ENCODE assay signal across 10 mouse cellular contexts in genomic region chr10:123426527-123427363, GRCm38 (mm10).
A peak's percentile ranks its signal among the peaks of the same experiment; 100 is the strongest.
DNase-seq lines count a peak whose midpoint lies in the region; ATAC-seq and TF ChIP-seq lines count a peak whose summit lies in the region.
"Had no signal": no experiment of that assay in that cellular context is flagged by ENCODE, and none has a peak within 500 bp of the region (broad histone marks: within the 10 kb centered on the region; RNA-seq: fewer than 3 reads in every experiment).

No protein-coding gene starts in this region.

- no peak for DNase-seq in hindbrain, embryonic 10.5 days (ENCODE audit: low spot score)
- peak; percentile 49 to 51 for DNase-seq in cerebellum, postnatal 10 days
- peak; percentile 81 to 86 for DNase-seq in layer of hippocampus, adult 8-10 months (ENCODE audit: low spot score in 2 of 2)
- DNase-seq in lung, adult 2 months, result no peak
- DNase-seq in heart, adult 18-20 months, result no peak
- DNase-seq: gastrocnemius, postnatal 10 days had no signal

- no peak overlapping the region for H3K4me2 ChIP-seq in hindbrain, embryonic 15.5 days

- no peak for TF ChIP-seq POLR2A in lung, adult 2 months (IDR thresholded peaks at IDR 0.05; ENCODE audit: borderline replicate concordance, extremely low read depth, low read depth, low read length)

- no peaks in the 10 kb centered on the region for H3K4me1 ChIP-seq in hindbrain, embryonic 15.5 days (replicated peaks)
- no peaks in the 10 kb centered on the region for H3K4me1 ChIP-seq in hindbrain, embryonic 10.5 days (replicated peaks)
- no peaks in the 10 kb centered on the region for H3K4me1 ChIP-seq in lung, adult 2 months (ENCODE audit: control insufficient read depth, insufficient read depth, low read length)
- H3K4me1 ChIP-seq: megakaryocyte, embryonic 14.5 days had no signal

- no peaks in the 10 kb centered on the region for H3K9me3 ChIP-seq in hindbrain, embryonic 15.5 days
- H3K9me3 ChIP-seq in hindbrain, embryonic 10.5 days, result no peaks in the 10 kb centered on the region

- H3K9ac ChIP-seq in hindbrain, embryonic 15.5 days, result no peak overlapping the region

- no peaks in the 10 kb centered on the region for H3K27me3 ChIP-seq in hindbrain, embryonic 15.5 days
- no peaks in the 10 kb centered on the region for H3K27me3 ChIP-seq in hindbrain, embryonic 10.5 days (ENCODE audit: insufficient read depth, poor library complexity, severe bottlenecking)
- H3K27me3 ChIP-seq: megakaryocyte, embryonic 14.5 days had no signal

- no peak overlapping the region for H3K27ac ChIP-seq in hindbrain, embryonic 15.5 days (replicated peaks)
- H3K27ac ChIP-seq in hindbrain, embryonic 10.5 days, result no peak overlapping the region

- H3K36me3 ChIP-seq in hindbrain, embryonic 15.5 days, result no peaks in the 10 kb centered on the region
- H3K36me3 ChIP-seq in hindbrain, embryonic 10.5 days, result no peaks in the 10 kb centered on the region

- 77% methylated on average over 8 of the region's 8 CpGs for WGBS in hindbrain, embryonic 15.5 days
- 81% methylated on average over 8 of the region's 8 CpGs for WGBS in hindbrain, embryonic 10.5 days
- WGBS in lung, adult 2 months, result 74% methylated on average over 8 of the region's 8 CpGs

- ATAC-seq in hindbrain, embryonic 15.5 days (ENCODE audit: low FRiP score, low read depth), result peak; percentile 34; the same call in 1 of the 2 replicates
- ATAC-seq in megakaryocyte-erythroid progenitor cell, adult 5-6 weeks (replicated peaks; ENCODE audit: low FRiP score, low TSS enrichment, poor library complexity, severe bottlenecking), result 0 out of 2 replicates have a peak, but pooled peaks have one; percentile 14
- ATAC-seq in inflammation-experienced regulatory T-cells, adult 6 months, result no peak

- TF ChIP-seq CTCF in lung, adult 2 months (IDR thresholded peaks at IDR 0.05; ENCODE audit: insufficient read depth, low read length), result no peak

- H3K4me3 ChIP-seq in hindbrain, embryonic 15.5 days, result no peak overlapping the region
- no peak overlapping the region for H3K4me3 ChIP-seq in hindbrain, embryonic 10.5 days
- H3K4me3 ChIP-seq in lung, adult 2 months (replicated peaks; ENCODE audit: extremely low read depth, low read depth, low read length), result no peak overlapping the region
- H3K4me3 ChIP-seq: megakaryocyte, embryonic 14.5 days had no signal

Comparison
In these comparisons a context has a peak if more than half of its experiments do, and no peak if none do; other contexts are left out.
1. DNase-seq: peak in cerebellum, postnatal 10 days (2 of 2) and layer of hippocampus, adult 8-10 months (2 of 2); none in hindbrain, embryonic 10.5 days (single experiment), lung, adult 2 months (single experiment) and heart, adult 18-20 months (0 of 2).